Mouse (Mus musculus): ENCODE measurements around the gene Bub1. TPM values are rescaled to one million over a fixed set of nuclear protein-coding genes. Genes with fewer than 3 reads are reported as not detected.
A peak's percentile ranks its signal among the peaks of the same experiment; 100 is the strongest.

The Bub1 gene
- total RNA-seq, 2 experiments from 2014 or later: 0.49 to 0.62 TPM

DNA sequence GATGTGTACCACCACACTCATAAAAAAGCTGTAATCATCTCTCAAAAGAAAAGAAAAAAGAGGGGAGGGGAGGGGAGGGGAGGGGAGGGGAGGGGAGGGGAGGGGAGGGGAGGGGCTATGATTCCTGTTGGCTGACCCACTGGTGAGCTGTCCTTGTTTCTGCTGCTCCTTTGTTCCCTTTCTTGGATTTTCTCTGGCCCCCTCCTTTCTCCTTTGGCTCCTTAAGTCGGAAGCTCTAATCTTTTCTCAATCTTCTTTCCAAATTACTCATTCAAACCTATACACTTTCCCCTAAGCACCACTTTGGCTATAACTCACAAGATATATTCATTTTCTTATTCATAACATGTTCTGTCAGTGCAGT, 57.1 kb downstream of the Bub1 start:
- DNase-seq: no peak

DNA sequence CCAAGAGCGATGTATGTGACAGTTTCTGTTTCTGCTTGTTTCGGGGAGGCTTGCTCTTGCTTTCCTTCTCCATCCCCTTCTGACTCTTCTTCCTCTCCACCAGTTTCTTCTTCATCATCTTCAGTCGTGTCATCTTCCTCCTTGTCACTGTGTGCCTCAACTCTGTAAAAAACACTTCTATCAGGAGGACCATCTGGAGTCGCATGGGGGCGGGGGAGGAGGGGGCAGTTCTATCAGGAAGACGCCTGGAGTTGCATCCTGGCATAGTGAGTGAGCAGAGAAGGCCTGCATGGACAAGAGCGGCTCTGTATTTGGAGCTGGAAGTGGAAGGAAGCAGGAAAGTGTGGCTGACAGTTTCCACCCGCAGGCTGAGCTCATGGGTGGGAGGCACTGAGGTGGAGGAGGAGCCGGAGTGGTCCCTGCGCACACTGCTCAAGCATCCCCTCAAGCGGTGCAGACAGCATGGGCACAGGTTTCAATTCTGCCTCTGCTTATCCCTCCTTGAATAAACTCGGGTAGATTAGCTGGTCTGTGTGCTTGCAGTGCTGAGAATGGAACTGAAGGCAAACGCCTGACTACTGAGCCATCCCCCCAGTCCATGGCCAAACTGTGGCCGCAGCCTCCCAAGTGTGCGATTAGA, 57.6 kb downstream of the Bub1 start:
- no peak for DNase-seq

DNA sequence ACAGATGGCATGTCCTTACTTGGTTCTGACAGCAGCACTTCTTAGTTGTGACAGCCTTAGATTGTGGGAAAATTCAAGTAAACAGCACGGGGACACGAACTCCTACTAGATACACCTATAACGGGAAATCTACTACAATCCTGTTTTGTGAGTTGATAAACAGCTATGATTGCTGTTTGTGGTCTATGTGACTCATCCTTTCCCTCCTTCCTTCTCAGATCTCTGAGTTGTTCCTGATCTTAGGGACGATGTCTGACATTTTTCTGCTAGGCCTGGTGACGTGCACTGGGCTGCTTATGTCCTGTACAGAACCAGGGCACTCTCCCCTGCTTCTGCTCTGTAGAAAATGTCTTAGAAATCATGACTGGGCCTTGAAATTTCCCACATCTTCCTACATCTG, 70.1 kb downstream of the Bub1 start:
- DNase-seq: no peak

DNA sequence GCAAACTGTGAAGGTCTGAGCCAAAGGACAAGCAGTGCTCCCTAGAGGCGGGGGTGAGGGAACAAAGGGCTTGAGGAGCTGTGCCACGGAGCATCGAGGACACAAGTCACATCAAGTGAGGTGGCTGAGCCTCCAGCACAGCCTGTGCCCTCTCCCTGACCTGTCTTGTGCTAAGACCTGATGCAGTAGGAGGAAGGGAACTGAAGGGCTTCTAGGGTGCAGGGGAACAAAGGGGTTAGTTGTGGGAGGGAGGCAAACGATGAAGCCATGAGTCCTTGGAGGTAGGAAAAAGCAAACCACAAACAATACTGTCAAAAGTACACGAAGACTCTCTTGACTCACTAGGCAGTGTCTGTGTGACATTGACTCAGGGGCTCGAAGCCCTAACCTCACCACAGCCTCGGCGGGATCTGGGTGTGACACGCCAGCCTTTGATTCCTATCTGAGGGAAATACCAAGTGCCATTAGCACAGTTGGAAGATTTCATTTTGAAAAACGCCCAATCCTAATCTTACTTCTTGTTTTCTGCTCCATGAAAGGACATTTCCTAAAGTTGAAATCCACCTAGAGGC, 71.2 kb downstream of the Bub1 start:
- no peak for DNase-seq

DNA sequence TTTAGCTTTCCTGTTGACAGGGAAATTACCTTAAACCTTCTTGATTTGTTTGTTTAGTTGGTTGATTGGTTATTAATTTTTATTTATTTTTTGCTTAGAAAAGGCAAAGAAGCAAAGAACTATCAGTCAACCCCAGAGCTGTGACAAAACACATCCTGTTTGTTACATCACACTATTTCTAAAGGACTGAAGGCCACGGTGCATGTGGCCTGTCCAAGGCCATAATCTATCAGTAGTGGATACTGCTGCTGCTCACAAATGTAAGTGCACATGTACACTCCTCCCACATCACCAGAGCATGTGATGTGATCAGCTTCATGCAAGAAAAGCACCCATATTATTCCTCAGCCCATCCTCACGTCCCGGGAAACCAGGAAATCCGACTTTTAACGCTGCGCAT, 71.7 kb downstream of the Bub1 start:
- DNase-seq: no peak

DNA sequence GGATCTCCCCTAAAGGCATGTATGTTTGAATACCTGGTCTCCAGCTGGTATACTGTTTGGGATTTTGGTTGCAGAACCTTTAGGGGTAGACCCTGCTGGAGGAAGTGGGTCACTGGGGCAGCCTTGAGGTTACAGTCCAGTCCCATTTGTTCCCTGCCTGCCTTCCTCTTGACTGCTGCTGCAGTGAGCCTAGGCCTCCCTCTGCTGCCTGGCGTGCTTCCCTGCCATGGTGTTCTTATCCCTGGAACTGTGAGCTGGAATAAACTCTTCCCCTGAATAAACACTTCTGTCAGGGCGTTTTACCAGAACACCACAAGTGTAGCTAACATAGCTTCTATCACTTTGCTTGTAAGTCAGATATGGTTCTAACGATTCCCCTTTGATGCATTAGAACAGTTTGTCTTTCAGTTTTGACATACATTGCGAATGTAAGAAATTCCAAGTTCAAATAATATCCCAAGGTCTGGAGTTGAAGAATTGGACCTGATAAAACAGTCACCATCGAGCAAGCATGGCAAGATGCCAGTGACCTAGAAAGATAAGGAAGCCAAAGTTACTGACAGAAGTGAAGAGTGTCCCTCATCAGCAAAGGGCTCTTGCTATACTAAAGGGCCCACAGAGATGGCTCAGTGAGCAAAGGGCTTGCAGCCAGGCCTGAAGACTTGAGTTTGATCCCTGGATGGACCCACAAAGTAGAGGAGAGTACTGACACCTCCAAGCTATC, 72.3 kb downstream of the Bub1 start:
- DNase-seq: no peak

DNA sequence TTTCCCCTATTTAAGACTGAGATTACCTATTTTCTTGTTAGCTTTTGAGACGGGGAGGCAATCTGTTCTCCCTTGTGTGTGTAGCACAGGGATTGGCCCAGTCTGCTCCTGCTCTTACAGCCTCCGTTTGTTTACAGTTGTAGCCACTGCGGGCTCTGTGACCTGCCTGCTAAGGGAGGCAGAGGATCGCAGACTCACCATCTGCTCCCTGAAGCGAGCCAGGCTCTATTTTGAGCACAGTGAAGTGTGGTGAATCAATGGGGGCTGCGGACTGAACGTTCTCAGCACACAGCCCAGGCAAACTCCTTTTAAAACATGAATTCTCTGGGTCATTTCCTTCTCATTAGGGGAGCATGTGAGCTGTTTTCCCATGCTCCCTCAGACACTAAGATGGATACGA, 74.5 kb downstream of the Bub1 start:
- peak; percentile 35 for DNase-seq

DNA sequence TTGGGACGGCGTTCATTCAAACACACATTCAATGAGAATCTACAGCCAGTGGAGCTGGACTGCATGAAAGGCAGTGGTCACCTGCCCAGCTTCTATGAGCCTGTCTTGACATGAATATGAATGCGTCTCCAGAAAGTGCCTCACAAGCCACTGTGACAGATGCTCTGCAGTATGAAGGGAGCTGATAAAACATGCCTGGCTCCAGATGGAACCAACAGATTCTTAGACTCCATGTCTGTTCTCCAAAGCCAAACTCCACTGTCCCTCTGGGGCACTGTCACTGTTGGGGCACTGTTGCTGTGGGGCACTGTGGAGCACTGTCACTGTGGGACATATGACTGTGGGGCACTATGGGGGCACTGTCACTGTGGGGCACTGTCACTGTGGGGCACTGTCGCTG, 77.6 kb downstream of the Bub1 start:
- DNase-seq: no peak

DNA sequence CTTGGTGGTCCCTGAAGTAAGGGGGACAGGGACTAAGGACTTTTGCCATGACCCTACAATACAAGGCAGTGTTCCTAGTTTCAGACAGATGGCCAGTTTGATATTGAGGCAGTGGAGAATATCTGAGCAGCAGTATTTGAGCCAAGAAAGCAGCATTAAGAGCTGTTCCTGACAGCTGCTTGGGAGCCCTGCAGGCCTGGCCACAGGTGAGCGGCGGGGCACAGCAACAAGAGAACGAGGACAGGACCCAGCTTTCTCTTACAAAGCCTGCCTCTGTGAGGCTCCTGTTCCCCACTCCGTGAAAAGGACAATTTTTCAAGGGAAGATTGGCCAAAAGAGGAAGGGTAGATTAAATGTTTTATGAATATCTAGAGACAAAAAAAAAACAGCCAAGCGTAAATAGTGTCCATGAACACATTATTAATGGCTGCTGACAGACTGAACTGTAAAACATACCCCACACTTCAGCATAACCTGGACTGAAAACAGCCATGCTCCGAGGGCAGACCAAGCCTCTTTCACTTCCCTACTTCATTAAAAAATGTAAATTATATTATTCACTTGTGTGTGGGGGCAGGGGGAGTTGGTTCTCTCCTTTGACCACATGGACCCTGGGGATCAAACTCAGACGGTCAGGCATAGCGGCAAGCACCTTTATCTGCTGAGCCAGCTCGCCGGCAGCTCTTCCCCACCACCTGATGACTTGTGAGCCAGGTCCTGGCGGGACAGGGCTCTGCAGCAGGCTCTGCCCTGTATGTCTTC, 79.6 kb downstream of the Bub1 start:
- DNase-seq: no peak

Other genes starting within 250 kb of the Bub1 start
- gene Zfp661, start 244.8 kb downstream of the Bub1 start, total RNA-seq (2021): 1 to 10 TPM; 1.7 to 2.1 TPM
- 10 to 100 TPM; 78.9 to 79.3 TPM for gene Mrps5, start 244.6 kb downstream of the Bub1 start, total RNA-seq (2021)
- gene Mal, start 175.2 kb downstream of the Bub1 start, total RNA-seq (2021): 1 to 10 TPM; 4.6 to 6.1 TPM
- 1 to 10 TPM; 3.7 to 5.5 TPM for gene Mall, start 101.9 kb downstream of the Bub1 start, total RNA-seq (2021)
- 10 to 100 TPM; 16.7 to 20.0 TPM for gene Nphp1, start 43.0 kb downstream of the Bub1 start, total RNA-seq (2021)
- 100 to 1,000 TPM; 104 to 110 TPM for gene Mtln, start 39.4 kb downstream of the Bub1 start, total RNA-seq (2021)
- under 1 TPM in 1 of 2 experiments, not detected in 1; 0.27 TPM for gene Acoxl, start 7.0 kb upstream of the Bub1 start, total RNA-seq (2021)